Mouse (Mus musculus): ENCODE data around the gene Upp1. TPM values are rescaled to one million over a fixed set of nuclear protein-coding genes. Genes with fewer than 3 reads are reported as not detected.
A peak's percentile ranks its signal among the peaks of the same experiment; 100 is the strongest.
"Not testable (repeated sequence)": the region's sequence is repeated elsewhere in the genome, so short reads cannot be mapped to it uniquely, and the experiment has no call there.

Gene Upp1
- polyA plus RNA-seq, 1 experiment: 19.8 TPM

DNA sequence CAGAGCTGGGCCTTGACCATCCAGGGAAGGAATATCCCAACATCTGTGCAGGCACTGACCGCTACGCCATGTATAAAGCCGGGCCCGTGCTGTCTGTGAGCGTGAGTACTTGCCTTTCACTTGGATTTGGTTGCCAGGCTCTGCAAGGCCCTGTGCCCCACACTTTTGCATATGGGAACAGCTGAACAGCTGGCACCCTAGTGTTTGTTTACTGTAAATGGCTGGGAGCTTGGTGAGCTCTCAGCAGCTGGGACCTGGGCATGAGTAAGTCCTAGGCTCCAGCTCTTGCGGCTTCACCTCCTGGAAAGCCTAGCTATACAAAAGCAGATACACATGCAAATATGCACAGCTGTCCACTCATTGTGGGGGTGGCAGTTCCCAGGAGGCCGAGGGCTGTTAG is 13.8 kb downstream of the Upp1 start:
- H3K4me1 ChIP-seq (ENCODE audit: control insufficient read depth, insufficient read depth, low read length): no peaks in the 10 kb centered on the region
- DNase-seq: no peak
- TF ChIP-seq POLR2A (IDR thresholded peaks at IDR 0.05; ENCODE audit: low read depth, low read length) (no peak), CTCF (conservative IDR thresholded peaks at IDR 0.05; ENCODE audit: insufficient read depth, insufficient read length, low read depth, low read length) (no peak)
- no peaks in the 10 kb centered on the region for H3K27me3 ChIP-seq (replicated peaks; ENCODE audit: control insufficient read depth, insufficient read depth, low read length)
- H3K36me3 ChIP-seq (ENCODE audit: control insufficient read depth, insufficient read depth, low read length): no peaks in the 10 kb centered on the region
- H3K4me3 ChIP-seq (ENCODE audit: insufficient read depth, low read depth, low read length): no peak overlapping the region
- no peak overlapping the region for H3K27ac ChIP-seq (ENCODE audit: insufficient read depth, low read depth, low read length)
- WGBS: 90% methylated on average over 7 of the region's 7 CpGs

DNA sequence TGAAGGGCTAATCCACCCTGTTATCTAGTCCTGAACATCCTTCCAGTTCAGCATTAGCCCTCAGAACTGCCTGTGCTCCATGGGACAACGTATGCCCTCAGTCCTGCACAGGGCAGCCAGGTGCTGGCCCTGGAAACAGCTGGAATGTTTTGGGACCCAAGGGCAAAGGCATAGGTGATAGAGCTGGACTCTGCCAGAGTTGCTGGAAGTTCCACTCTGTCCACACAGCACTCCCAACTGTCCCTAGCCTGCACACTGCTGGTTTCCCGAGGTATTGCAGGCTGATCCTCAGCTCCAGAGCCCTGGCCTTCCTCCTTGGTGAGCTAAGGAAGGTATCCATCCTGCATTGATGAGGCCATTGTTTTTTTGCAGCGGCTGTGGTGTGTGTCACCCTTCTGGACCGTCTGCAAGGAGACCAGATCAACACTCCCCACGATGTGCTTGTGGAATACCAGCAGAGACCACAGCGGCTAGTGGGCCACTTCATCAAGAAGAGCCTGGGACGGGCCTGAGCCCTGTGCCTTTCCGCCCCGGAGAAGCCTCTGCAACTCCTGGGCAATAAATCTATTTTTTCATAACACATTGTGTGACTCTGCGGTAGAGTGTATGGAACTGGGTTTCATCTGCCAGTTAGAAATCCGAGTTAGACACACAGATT is 17.8 kb downstream of the Upp1 start:
- peak; percentile 59 for TF ChIP-seq CTCF (conservative IDR thresholded peaks at IDR 0.05; ENCODE audit: insufficient read depth, insufficient read length, low read depth, low read length)
- no peak for TF ChIP-seq POLR2A (IDR thresholded peaks at IDR 0.05; ENCODE audit: low read depth, low read length)
- Histone ChIP-seq H3K4me1 (ENCODE audit: control insufficient read depth, insufficient read depth, low read length) (no peaks in the 10 kb centered on the region), H3K4me3 (ENCODE audit: insufficient read depth, low read depth, low read length) (no peak overlapping the region), H3K27me3 (replicated peaks; ENCODE audit: control insufficient read depth, insufficient read depth, low read length) (no peaks in the 10 kb centered on the region), H3K36me3 (ENCODE audit: control insufficient read depth, insufficient read depth, low read length) (no peaks in the 10 kb centered on the region), H3K27ac (ENCODE audit: insufficient read depth, low read depth, low read length) (no peak overlapping the region)
- WGBS: 78% methylated on average over 11 of the region's 11 CpGs
- no peak for DNase-seq

DNA sequence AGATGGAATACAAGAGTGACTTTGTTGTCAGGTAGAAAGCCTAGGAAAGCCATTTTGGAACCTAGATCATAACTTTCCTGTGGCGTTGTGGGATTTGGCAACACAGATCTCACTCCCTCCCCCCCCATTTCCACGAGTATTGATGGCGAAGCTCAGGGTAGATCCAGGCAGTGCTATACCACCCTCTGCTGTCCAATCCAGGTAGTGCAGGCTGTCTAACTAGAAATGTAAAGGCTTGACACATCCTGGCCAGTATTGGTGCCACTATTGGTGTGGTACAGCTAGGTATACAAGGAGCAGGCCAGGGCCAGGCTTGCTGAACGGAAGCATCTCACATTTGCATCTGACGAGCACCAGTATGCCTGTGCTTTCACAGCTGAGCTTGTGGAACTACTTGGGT is 18.6 kb downstream of the Upp1 start:
- 11% methylated on average over 5 of the region's 5 CpGs for WGBS
- no peaks in the 10 kb centered on the region for H3K36me3 ChIP-seq (ENCODE audit: control insufficient read depth, insufficient read depth, low read length)
- H3K4me3 ChIP-seq (ENCODE audit: insufficient read depth, low read depth, low read length): no peak overlapping the region

DNA sequence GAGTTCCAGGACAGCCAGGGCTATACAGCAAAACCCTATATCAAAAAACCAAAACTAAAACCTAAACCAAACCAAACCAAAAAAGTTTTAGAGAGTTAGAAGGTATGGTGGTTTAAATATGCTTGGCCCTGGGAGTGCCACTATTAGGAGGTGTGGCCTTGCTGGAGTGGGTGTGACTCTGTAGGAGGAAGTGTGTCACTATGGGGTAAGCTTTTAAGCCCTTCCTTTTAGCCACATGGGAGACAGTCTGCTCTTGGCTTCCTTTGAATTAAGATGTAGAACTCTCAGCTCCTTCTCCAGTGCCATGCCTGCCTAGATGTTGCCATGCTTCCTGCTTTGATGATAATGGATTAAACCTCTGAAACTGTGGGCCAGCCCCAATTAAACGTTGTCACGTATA is 27.2 kb downstream of the Upp1 start:
- no peaks in the 10 kb centered on the region for H3K36me3 ChIP-seq (ENCODE audit: control insufficient read depth, insufficient read depth, low read length)
- TF ChIP-seq CTCF (conservative IDR thresholded peaks at IDR 0.05; ENCODE audit: insufficient read depth, insufficient read length, low read depth, low read length): no peak
- TF ChIP-seq POLR2A (IDR thresholded peaks at IDR 0.05; ENCODE audit: low read depth, low read length): no peak
- 90% methylated on average over 2 of the region's 2 CpGs for WGBS
- H3K4me3 ChIP-seq (ENCODE audit: insufficient read depth, low read depth, low read length): no peak overlapping the region
- H3K27me3 ChIP-seq (replicated peaks; ENCODE audit: control insufficient read depth, insufficient read depth, low read length): no peaks in the 10 kb centered on the region
- no peak overlapping the region for H3K27ac ChIP-seq (ENCODE audit: insufficient read depth, low read depth, low read length)
- no peak for DNase-seq
- H3K4me1 ChIP-seq (ENCODE audit: control insufficient read depth, insufficient read depth, low read length): no peaks in the 10 kb centered on the region

More for the DNA sequence above, 18.6 kb downstream of the Upp1 start:
- DNase-seq: peak; percentile 84
- Histone ChIP-seq H3K4me1 (ENCODE audit: control insufficient read depth, insufficient read depth, low read length) (no peaks in the 10 kb centered on the region), H3K27me3 (replicated peaks; ENCODE audit: control insufficient read depth, insufficient read depth, low read length) (no peaks in the 10 kb centered on the region), H3K27ac (ENCODE audit: insufficient read depth, low read depth, low read length) (no peak overlapping the region)
- TF ChIP-seq POLR2A (IDR thresholded peaks at IDR 0.05; ENCODE audit: low read depth, low read length): no peak
- TF ChIP-seq CTCF (conservative IDR thresholded peaks at IDR 0.05; ENCODE audit: insufficient read depth, insufficient read length, low read depth, low read length): peak; percentile 100; the same call in 1 of the 2 replicates

DNA sequence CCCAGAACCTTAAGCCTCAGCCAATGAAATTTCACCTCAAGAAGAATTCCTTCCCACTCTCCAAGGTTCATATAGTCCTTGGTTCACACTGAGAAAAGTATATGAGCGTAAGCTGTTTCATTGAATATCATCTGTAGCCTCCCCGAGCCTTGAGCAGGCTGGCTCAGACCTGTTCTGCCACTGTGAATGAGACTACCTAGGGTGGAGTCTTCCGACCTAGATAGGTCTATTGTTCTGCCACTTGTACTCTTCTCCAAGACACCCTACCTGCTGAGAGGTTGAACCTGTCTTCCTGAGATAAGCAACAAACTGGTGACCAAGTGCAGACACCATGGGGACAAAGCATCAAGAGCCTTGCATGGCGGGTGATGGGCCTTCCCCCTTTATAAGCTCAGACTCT is 28.2 kb downstream of the Upp1 start:
- Histone ChIP-seq H3K4me1 (ENCODE audit: control insufficient read depth, insufficient read depth, low read length) (no peaks in the 10 kb centered on the region), H3K27ac (ENCODE audit: insufficient read depth, low read depth, low read length) (no peak overlapping the region), H3K27me3 (replicated peaks; ENCODE audit: control insufficient read depth, insufficient read depth, low read length) (no peaks in the 10 kb centered on the region), H3K4me3 (ENCODE audit: insufficient read depth, low read depth, low read length) (no peak overlapping the region), H3K36me3 (ENCODE audit: control insufficient read depth, insufficient read depth, low read length) (no peaks in the 10 kb centered on the region)
- 98% methylated on average over 4 of the region's 4 CpGs for WGBS
- DNase-seq: no peak
- no peak for TF ChIP-seq POLR2A (IDR thresholded peaks at IDR 0.05; ENCODE audit: low read depth, low read length)
- TF ChIP-seq CTCF (conservative IDR thresholded peaks at IDR 0.05; ENCODE audit: insufficient read depth, insufficient read length, low read depth, low read length): no peak

DNA sequence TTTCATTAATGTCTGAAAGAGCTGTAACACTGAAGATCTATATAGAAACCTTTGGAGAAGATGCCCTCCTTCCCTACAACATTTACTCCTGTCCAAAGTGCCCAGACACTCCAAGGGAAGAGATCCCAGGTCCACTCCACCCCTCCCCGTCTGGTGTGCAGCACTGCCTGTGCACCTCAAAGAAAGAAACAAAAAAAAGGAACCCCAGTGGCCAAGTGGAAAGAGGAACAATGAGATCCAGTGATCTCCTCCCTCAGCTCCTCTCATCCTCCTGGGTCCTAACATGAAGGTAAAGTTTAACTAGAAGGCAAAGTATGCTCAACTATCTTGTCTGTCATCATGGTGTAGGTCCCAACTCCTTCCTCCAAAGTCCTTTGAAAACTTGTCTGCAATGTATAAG is 28.8 kb downstream of the Upp1 start:
- Histone ChIP-seq H3K27me3 (replicated peaks; ENCODE audit: control insufficient read depth, insufficient read depth, low read length) (no peaks in the 10 kb centered on the region), H3K36me3 (ENCODE audit: control insufficient read depth, insufficient read depth, low read length) (no peaks in the 10 kb centered on the region), H3K4me3 (ENCODE audit: insufficient read depth, low read depth, low read length) (no peak overlapping the region), H3K4me1 (ENCODE audit: control insufficient read depth, insufficient read depth, low read length) (no peaks in the 10 kb centered on the region), H3K27ac (ENCODE audit: insufficient read depth, low read depth, low read length) (no peak overlapping the region)
- WGBS: 75% methylated on average over 1 of the region's 1 CpGs
- no peak for DNase-seq
- TF ChIP-seq CTCF (conservative IDR thresholded peaks at IDR 0.05; ENCODE audit: insufficient read depth, insufficient read length, low read depth, low read length): no peak

DNA sequence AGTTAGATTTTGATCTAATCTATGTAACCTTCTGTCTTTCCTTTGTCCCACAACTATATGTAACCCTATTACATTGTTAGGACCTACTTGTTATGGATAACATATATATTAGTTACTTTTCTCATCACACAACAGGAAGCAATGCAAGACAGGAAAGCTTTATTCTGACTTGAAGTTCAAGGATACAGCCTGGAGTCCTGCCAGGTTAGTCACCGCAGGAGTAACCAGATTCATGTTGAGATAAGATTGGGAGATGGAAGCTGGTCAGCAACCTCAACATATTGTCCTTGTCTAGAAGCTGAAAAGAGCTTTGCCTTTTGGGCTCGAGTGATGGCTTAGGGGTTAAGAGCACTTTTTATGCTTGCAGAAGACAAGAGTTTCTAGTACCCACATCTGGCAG is 30.3 kb downstream of the Upp1 start:
- DNase-seq: no peak
- no peaks in the 10 kb centered on the region for H3K4me1 ChIP-seq (ENCODE audit: control insufficient read depth, insufficient read depth, low read length)
- H3K36me3 ChIP-seq (ENCODE audit: control insufficient read depth, insufficient read depth, low read length): no peaks in the 10 kb centered on the region
- H3K27me3 ChIP-seq (replicated peaks; ENCODE audit: control insufficient read depth, insufficient read depth, low read length): no peaks in the 10 kb centered on the region
- H3K4me3 ChIP-seq (ENCODE audit: insufficient read depth, low read depth, low read length): no peak overlapping the region
- 54% methylated on average over 2 of the region's 2 CpGs for WGBS
- no peak overlapping the region for H3K27ac ChIP-seq (ENCODE audit: insufficient read depth, low read depth, low read length)
- no peak for TF ChIP-seq POLR2A (IDR thresholded peaks at IDR 0.05; ENCODE audit: low read depth, low read length)
- TF ChIP-seq CTCF (conservative IDR thresholded peaks at IDR 0.05; ENCODE audit: insufficient read depth, insufficient read length, low read depth, low read length): no peak

DNA sequence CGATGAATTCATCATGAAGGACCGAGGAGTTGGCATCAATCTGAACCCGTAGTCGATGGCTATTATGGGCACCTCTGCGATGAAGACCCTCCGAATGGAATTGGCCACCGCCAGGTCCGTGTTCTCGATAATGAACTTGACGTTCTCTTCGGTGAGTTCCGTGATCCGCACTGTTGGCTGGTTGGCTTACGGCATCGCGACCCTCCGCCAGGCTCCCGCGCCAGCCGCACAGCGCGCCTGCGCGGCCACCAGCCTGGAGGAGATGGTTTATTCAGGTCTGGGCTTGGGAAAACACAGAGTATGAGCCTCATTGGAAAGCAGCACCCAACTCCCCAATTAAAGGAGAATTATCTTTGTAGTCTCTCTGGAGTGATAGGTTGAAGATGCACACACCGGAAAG is 32.5 kb downstream of the Upp1 start:
- not testable (repeated sequence) for H3K36me3 ChIP-seq (ENCODE audit: control insufficient read depth, insufficient read depth, low read length); DNase-seq; H3K4me3 ChIP-seq (ENCODE audit: insufficient read depth, low read depth, low read length); H3K4me1 ChIP-seq (ENCODE audit: control insufficient read depth, insufficient read depth, low read length); H3K27ac ChIP-seq (ENCODE audit: insufficient read depth, low read depth, low read length); H3K27me3 ChIP-seq (replicated peaks; ENCODE audit: control insufficient read depth, insufficient read depth, low read length)
- 91% methylated on average over 25 of the region's 25 CpGs for WGBS
